Mouse (Mus musculus) heart, postnatal 0 days (tissue): ENCODE measurements around the gene Ptgdr2.

ENCODE experiments used
- CTCF ChIP-seq: IDR thresholded peaks from 2 replicates; pipeline ENCODE4 v1.5.1; 2016; ENCODE audit warnings: antibody characterized with exemption, control low read depth, low read depth
- EP300 ChIP-seq: IDR thresholded peaks from 2 replicates; pipeline ENCODE4 v1.6.1; 2016; ENCODE audit warnings: antibody characterized with exemption, low read depth

GRCm38 (mm10) chr19:10916506-10916905 is 20.5 kb upstream of the Ptgdr2 start:
- no peak for TF ChIP-seq CTCF
- no peak for TF ChIP-seq EP300
